Mouse (Mus musculus) forebrain, embryonic 16.5 days (tissue): ENCODE data around the gene Gipr. TPM values are rescaled to one million over a fixed set of nuclear protein-coding genes. Genes with fewer than 3 reads are reported as not detected.
"Not testable (repeated sequence)": the region's sequence is repeated elsewhere in the genome, so short reads cannot be mapped to it uniquely, and the experiment has no call there.

Experiments used
- ATAC-seq: fragments of 200-750 bp; cut with Nextera tagmentation; 2 replicates; pipeline ENCODE4 v1.8.0; 2017; ENCODE audit warnings: mild to moderate bottlenecking, moderate library complexity
- H3K27ac ChIP-seq: fragments of 300-500 bp; sonication (generic); 2 replicates; pipeline ENCODE4 v1.5.1; 2014; ENCODE audit warnings: low read length, control low read depth
- H3K27me3 ChIP-seq: fragments of 300-500 bp; sonication (generic); replicated peaks from 2 replicates; pipeline ENCODE4 v1.6.1; 2014; ENCODE audit warnings: low read length; ENCODE audit not compliant: control insufficient read depth, insufficient read depth
- H3K36me3 ChIP-seq: fragments of 300-500 bp; sonication (generic); 2 replicates; pipeline ENCODE4 v1.6.1; 2014; ENCODE audit not compliant: control insufficient read depth, insufficient read depth
- H3K4me1 ChIP-seq: fragments of 300-500 bp; sonication (generic); replicated peaks from 2 replicates; pipeline ENCODE4 v1.6.1; 2014; ENCODE audit warnings: low read length; ENCODE audit not compliant: control insufficient read depth, insufficient read depth
- H3K4me2 ChIP-seq: fragments of 300-500 bp; sonication (generic); 2 replicates; pipeline ENCODE4 v1.6.1; 2014; ENCODE audit warnings: mild to moderate bottlenecking, low read length, control low read depth
- H3K4me3 ChIP-seq: fragments of 300-500 bp; sonication (generic); replicated peaks from 2 replicates; pipeline ENCODE4 v1.5.1; 2014; ENCODE audit warnings: mild to moderate bottlenecking, low read length, control low read depth
- H3K9ac ChIP-seq: fragments of 300-500 bp; sonication (generic); replicated peaks from 2 replicates; pipeline ENCODE4 v1.6.1; 2014; ENCODE audit warnings: low read depth, low read length, control low read depth
- H3K9me3 ChIP-seq: fragments of 300-500 bp; sonication (generic); 2 replicates; pipeline ENCODE4 v1.6.1; 2016; ENCODE audit warnings: low read length; ENCODE audit not compliant: control insufficient read depth
- WGBS: fragments of 180-500 bp; shearing (Covaris S2); extraction: QIAGEN DNeasy Blood & Tissue Kit; methylation state at CpG from one replicate; pipeline ENCODE4 v1.1.7; 2014; 5-methylcytosine and 5-hydroxymethylcytosine counted together
- polyA plus RNA-seq: library from polyadenylated mRNA; unstranded; fragments of >200 nt; fragmentation: Nextera tagmentation; extraction: Ambion mirVana; gene quantifications from 2 replicates; pipeline ENCODE4 v1.2.1, GENCODE M21; 2015

Gipr gene
- polyA plus RNA-seq, 1 experiment from 2014 or later, result 32.1 TPM

- Histone ChIP-seq H3K27me3 (peaks cover 4% of the 10 kb centered on the region; the same call in 1 of the 2 replicates), H3K27ac (peak overlapping the region; percentile 66), H3K9ac (no peak overlapping the region), H3K4me2 (no peak overlapping the region), H3K4me1 (peaks cover 31% of the 10 kb centered on the region), H3K4me3 (no peak overlapping the region), H3K36me3 (peaks cover 5% of the 10 kb centered on the region; the same call in 1 of the 2 replicates), H3K9me3 (no peaks in the 10 kb centered on the region)
- WGBS, result 50% methylated on average over 11 of the region's 11 CpGs
- peak; percentile 29 for ATAC-seq
These were observed 7.3 kb downstream of the Gipr start for GRCm38 (mm10) chr7:19158601-19159000.

- peak overlapping the region; percentile 21 for H3K4me3 ChIP-seq
- H3K27me3 ChIP-seq, result peaks cover 4% of the 10 kb centered on the region; the same call in 1 of the 2 replicates
- H3K9ac ChIP-seq, result peak overlapping the region; percentile 48
- no peaks in the 10 kb centered on the region for H3K9me3 ChIP-seq
- WGBS, result 4% methylated on average over 30 of the region's 30 CpGs
- peaks cover 12% of the 10 kb centered on the region for H3K36me3 ChIP-seq
- H3K4me2 ChIP-seq, result peak overlapping the region; percentile 55
- ATAC-seq, result peak; percentile 83
- peak overlapping the region; percentile 90 for H3K27ac ChIP-seq
- H3K4me1 ChIP-seq, result peaks cover 31% of the 10 kb centered on the region
These were observed 8.6 kb downstream of the Gipr start for GRCm38 (mm10) chr7:19157160-19157800.

- no peak overlapping the region for H3K4me3 ChIP-seq
- no peak overlapping the region for H3K4me2 ChIP-seq
- WGBS, result 56% methylated on average over 13 of the region's 13 CpGs
- peaks cover 31% of the 10 kb centered on the region for H3K4me1 ChIP-seq
- H3K9ac ChIP-seq, result no peak overlapping the region
- ATAC-seq, result no peak
- no peaks in the 10 kb centered on the region for H3K9me3 ChIP-seq
- peaks cover 4% of the 10 kb centered on the region; the same call in 1 of the 2 replicates for H3K27me3 ChIP-seq
- H3K36me3 ChIP-seq, result peaks cover 12% of the 10 kb centered on the region
- no peak overlapping the region; the same call in 1 of the 2 replicates for H3K27ac ChIP-seq
These were observed 10.0 kb downstream of the Gipr start for GRCm38 (mm10) chr7:19155825-19156475.

- H3K9me3 ChIP-seq, result no peaks in the 10 kb centered on the region
These were observed 11.1 kb downstream of the Gipr start for GRCm38 (mm10) chr7:19154796-19155195.

GRCm38 (mm10) chr7:19151121-19151520 lies 14.8 kb downstream of the Gipr start:
- peaks cover 16% of the 10 kb centered on the region for H3K4me1 ChIP-seq
- peaks cover 12% of the 10 kb centered on the region for H3K36me3 ChIP-seq
- not testable (repeated sequence) for H3K9ac ChIP-seq, ATAC-seq, H3K9me3 ChIP-seq, H3K4me3 ChIP-seq, H3K4me2 ChIP-seq, H3K27me3 ChIP-seq, H3K27ac ChIP-seq
- 89% methylated on average over 10 of the region's 10 CpGs for WGBS

More at GRCm38 (mm10) chr7:19154796-19155195, 11.1 kb downstream of the Gipr start:
- Histone ChIP-seq H3K9ac (no peak overlapping the region), H3K27ac (no peak overlapping the region), H3K4me1 (peaks cover 33% of the 10 kb centered on the region), H3K36me3 (peaks cover 12% of the 10 kb centered on the region), H3K4me3 (no peak overlapping the region), H3K4me2 (no peak overlapping the region), H3K27me3 (peaks cover 3% of the 10 kb centered on the region; the same call in 1 of the 2 replicates)
- WGBS, result 70% methylated on average over 8 of the region's 8 CpGs
- ATAC-seq, result no peak

GRCm38 (mm10) chr7:19149626-19150025 lies 16.3 kb downstream of the Gipr start, which contains the start of gene Snrpd2:
Snrpd2 (plus strand) TSS chr7:19149722.
- peak; percentile 90 for ATAC-seq
- WGBS, result under 1% methylated on average over 24 of the region's 24 CpGs

GRCm38 (mm10) chr7:19148875-19149541 lies 16.9 kb downstream of the Gipr start, which contains the start of gene Qpctl:
Qpctl (minus strand) TSS chr7:19149291.
- ATAC-seq, result peak; percentile 97
- H3K27ac ChIP-seq, result peak within 1 kb of the TSS; percentile 94
- no peaks in the 10 kb centered on the region for H3K27me3 ChIP-seq
- peaks cover 16% of the 10 kb centered on the region for H3K4me1 ChIP-seq
- no peaks in the 10 kb centered on the region for H3K9me3 ChIP-seq
- 0% methylated on average over 43 of the region's 43 CpGs for WGBS
- peak within 1 kb of the TSS; percentile 54 for H3K9ac ChIP-seq
- H3K4me2 ChIP-seq, result peak within 1 kb of the TSS; percentile 91
- H3K36me3 ChIP-seq, result peaks cover 11% of the 10 kb centered on the region
- peak within 1 kb of the TSS; percentile 72 for H3K4me3 ChIP-seq

More at GRCm38 (mm10) chr7:19149626-19150025, 16.3 kb downstream of the Gipr start, which contains the start of gene Snrpd2:
- peak within 1 kb of the TSS; percentile 94 for H3K27ac ChIP-seq
- H3K27me3 ChIP-seq, result no peaks in the 10 kb centered on the region
- H3K36me3 ChIP-seq, result peaks cover 12% of the 10 kb centered on the region
- H3K4me1 ChIP-seq, result peaks cover 16% of the 10 kb centered on the region
- peak within 1 kb of the TSS; percentile 72 for H3K4me3 ChIP-seq
- H3K4me2 ChIP-seq, result peak within 1 kb of the TSS; percentile 91
- H3K9me3 ChIP-seq, result no peaks in the 10 kb centered on the region
- H3K9ac ChIP-seq, result peak within 1 kb of the TSS; percentile 54

- peak overlapping the region; percentile 91 for H3K4me2 ChIP-seq
- H3K36me3 ChIP-seq, result peaks cover 4% of the 10 kb centered on the region
- peak overlapping the region; percentile 40 for H3K9ac ChIP-seq
- H3K27ac ChIP-seq, result peak overlapping the region; percentile 82
- peak overlapping the region; percentile 72 for H3K4me3 ChIP-seq
- no peak for ATAC-seq
- H3K4me1 ChIP-seq, result peaks cover 16% of the 10 kb centered on the region
- 17% methylated on average over 20 of the region's 20 CpGs for WGBS
- H3K9me3 ChIP-seq, result no peaks in the 10 kb centered on the region
- H3K27me3 ChIP-seq, result no peaks in the 10 kb centered on the region
These were observed 17.6 kb downstream of the Gipr start for GRCm38 (mm10) chr7:19148180-19148874.
